Mouse (Mus musculus) thymus, postnatal 4 days (tissue): Measurements from ENCODE around the gene Cnot4.
A peak's percentile ranks its signal among the peaks of the same experiment; 100 is the strongest.

Experiments
- DNase-seq: peaks from one replicate; pipeline ENCODE4 v3.0.0; 2021

Gene Cnot4

DNA sequence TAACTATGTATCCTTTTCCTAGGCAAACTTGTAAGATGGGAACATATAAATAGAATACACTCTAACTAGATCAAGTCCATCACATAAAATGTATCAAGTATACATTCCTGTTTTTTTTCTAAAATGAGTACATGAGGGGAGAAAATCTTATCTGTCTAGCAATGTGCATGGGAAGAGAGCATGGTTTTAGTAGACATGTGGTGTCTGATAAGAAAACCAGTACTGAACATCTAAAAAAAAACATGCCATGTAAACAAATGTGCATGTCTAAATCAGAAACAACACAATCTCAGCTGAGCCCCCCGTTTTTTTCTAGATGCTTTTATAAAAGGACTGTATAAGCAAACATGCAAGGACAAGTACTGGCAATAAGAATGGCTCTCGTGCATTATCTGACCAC lies 100.8 kb downstream of the Cnot4 start:
- DNase-seq: no peak

DNA sequence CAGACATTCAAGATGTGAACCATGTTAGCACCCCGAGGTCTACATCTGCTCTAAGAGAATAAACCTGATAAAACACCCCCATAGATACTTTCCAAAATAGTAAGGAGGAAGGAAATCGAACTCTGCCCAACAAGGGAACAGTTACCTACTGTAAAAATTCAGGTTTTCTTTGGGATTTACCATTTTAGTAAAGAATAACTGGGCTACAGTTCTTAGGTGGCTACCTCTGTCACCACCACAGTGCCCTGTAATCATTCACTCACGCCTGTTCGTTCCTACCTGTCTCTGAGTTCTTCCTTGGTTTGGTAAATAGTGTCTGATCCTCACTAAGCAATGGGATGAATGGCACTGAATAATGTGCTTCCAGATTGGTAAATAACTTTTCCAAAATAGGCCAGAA lies 102.7 kb downstream of the Cnot4 start:
- no peak for DNase-seq

DNA sequence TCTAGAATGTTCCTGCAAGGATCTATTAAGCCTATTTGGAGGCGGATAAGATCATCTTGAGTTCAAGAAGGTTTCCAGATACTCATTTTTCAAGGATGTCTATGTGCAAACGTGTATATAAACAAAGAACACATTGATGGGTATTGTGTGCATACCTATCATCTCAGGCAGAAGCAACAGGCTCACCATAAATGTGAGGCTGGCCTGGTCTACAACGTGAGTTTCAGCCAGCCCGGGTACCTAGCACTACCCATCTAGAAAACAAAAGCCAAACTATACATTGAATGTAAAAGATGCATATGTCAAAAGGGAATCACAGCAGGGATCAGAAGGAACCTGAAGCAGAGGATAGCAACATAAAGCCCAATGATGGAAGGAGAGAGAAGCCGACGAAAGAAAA lies 103.3 kb downstream of the Cnot4 start:
- no peak for DNase-seq

DNA sequence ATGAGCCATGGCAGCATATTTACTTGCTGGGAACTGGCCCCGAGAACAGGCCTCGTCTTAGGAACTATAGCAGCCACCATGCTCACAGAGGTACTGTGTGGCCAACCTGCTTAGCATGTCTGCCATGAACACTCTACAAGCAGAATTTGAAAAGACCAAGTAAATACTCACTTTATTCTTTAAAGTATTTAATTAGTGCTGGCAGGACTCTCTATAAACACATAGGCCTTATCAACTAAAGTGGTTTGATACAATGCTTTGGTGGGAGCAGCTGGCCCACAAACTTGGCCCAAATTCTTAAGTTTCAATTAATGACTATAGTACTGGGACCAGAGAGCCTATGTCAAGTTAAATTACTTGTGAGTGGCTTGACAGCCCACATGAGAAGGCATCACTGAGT lies 105.5 kb downstream of the Cnot4 start:
- no peak for DNase-seq

DNA sequence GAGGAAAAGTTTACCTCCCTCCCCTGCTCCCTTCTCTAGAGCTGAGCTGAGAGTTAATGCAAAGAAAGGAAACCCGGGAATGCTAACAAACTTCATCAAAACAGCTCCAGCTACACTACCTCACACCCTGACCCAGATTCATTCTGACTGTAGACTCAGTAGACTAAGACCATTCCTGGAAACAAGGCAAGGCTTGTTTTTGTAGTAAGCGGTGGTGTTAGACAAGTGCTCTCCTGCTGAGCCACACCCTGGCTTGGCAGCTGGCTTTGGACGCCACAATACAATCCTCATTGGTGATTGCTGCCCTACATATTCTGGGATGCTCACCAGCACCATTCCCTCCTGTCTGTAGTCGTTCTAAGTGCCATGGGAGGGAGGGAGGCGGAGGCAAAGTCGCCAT lies 106.3 kb downstream of the Cnot4 start:
- no peak for DNase-seq

DNA sequence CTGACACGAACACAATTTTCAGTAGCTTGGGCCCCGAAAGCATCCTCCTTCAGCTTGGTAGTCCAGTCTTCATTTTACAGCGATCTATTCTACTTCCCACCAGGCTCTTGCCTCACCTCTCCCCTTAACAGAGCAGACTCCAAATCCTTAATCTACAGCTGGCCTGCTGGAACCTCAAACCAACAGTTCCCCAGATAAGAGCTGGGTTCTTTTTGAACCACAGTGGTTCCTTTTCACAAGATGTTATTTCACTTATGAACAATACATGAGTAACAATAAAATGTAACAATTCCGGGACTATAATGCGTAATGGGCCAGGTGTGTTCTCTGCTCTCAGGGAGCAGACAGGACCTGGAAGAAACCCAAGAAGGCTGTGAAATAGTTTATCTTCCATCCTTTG lies 116.9 kb downstream of the Cnot4 start:
- DNase-seq: no peak

DNA sequence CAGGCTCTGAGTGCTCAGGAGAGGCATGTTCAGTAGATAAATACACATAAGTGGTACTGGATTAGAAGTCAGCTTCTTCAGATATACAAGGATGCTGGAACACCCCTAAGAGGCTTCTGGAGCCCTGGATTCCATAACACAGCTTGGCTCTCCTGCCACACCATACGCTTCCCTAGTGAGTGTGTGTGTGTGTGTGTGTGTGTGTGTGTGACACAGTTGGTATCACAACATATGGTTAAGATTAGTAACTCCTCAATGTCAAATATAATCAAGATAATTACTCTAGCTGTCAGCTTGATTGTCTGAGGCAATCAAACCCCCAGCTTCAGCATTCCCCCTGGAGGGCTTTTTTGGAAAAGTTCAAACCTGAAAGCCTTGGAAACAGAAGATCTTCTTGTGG lies 121.6 kb downstream of the Cnot4 start:
- DNase-seq: no peak

DNA sequence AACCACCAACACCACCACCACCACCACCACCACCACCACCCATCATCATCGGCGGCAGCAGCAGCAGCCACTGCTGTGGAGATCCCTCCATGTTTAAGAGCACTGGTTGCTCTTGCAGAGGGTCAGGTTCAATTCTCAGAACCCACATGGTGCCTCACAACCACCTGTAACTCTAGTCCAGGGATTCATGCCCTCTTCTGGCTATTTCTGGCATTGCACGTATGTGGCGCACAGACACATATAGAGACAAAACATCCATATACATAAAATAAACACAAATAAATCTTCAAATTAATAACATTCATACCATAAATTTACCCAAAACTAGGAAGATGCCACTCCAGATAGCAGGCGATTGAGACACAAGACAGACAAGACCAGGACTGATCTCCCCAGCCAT lies 122.8 kb downstream of the Cnot4 start:
- peak; percentile 48 for DNase-seq

DNA sequence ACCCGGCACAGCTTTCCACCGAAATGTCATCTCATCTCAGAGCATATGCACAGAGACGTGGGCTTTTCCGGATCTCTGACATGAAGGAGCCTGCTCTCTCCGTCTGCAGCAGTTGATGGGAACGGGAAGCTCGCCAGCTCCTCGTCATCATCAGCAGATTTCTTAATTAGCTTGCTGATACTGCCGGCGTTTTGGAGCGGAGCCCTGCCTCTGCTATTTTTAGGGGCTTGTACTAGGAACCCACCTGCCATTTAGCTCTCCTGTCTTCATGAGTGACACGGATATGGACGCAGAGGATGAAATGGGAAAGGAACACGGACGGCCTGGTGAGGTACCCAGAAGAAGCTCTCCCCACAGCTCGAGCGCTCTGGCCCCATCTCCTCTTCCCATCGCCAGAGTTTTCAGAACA lies 131.3 kb downstream of the Cnot4 start:
- DNase-seq: no peak

DNA sequence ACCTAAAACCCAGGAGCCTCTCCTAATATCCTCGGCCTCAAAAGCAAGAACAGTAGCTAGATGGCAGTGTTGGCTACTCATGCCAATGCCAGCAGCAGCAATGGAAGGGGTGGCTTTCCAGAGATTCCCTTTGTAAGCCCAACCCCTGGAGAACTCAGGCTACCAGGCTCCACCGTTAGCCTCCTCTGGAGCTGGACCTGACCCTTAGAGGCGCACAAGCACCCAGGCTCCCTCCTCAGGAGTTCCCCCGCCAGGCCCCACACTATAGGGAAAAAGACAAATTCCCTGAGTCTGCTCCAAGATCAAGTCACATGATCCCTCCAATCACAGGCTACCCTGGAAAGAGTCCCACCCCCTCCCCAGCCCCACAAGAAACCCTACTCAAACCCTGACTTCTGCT lies 134.4 kb downstream of the Cnot4 start:
- DNase-seq: no peak

DNA sequence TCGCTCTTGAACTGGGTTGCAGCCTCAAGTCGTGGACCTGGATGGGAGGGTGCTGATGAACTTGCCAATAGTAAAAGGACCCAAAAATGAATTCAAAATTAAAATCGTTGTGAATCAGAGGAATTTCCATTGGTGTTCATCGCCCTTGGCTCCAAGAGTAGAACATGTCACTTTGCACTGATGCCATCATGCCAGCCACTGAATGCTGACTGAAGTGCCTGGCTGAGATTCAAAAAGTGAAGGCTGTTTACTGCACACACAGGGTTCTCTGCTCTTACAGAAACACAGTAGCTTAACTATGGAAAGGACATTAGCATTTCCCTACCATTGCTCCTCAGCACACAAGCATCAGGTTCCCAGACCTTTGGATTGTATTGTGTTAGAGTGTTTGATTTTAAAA lies 137.0 kb downstream of the Cnot4 start:
- no peak for DNase-seq

DNA sequence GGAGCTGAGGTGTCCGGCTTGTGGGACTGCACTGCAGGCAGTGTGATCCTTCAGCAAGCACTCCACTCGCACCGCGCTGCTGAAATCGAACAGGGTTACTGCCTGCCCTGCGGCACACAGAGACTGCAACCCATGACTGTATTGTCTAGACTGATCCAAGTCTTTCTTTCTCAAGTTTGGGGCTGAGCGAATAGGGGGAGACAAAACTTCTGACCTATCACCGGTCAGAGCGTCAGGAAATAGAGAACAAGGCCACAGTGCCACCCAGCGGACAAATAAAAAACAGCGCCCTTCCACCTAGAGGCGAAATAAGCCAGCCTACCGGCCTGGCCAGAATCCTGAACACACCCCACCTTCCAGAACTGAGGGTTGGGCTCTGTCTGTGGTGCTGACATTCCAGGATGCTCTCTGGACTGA lies 138.3 kb downstream of the Cnot4 start:
- peak; percentile 93 for DNase-seq

DNA sequence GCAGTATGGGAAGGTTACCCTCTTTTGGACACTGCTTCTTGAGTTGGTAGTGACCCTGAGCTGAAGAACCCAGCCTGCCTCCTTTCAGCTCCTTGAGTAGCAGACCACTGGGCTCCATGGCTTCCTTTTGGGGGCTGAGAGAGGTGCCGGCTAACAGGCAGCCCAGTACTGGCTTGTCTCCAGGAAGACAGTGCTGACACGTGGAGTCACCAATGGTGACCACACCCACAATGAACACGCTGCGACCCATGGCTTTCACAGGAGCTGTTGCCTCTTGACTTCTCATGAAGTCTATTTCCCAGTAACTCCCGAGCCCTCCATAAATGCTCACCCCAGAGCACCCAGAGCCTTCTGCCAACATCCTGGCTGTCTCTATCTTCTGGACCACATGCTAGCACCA lies 138.8 kb downstream of the Cnot4 start:
- no peak for DNase-seq

DNA sequence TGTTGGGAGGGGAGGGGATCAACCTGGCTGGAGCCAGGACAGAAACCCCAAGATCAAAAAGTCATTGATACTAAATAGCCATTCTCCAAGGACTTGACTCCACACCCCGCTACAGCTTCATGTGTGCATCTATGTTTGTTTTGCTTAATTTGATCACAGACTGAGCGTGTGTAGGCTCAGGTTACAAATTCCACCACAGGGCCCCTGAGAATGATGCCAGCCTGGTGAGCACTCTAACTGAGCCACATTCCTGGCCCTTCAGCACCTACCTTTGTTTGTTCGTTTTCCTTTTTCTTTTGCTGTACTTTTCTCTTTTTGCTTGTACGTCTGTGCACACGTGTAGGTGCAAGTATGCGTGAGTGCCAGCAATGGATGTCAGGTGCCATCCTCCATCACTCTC lies 144.3 kb downstream of the Cnot4 start:
- DNase-seq: no peak

DNA sequence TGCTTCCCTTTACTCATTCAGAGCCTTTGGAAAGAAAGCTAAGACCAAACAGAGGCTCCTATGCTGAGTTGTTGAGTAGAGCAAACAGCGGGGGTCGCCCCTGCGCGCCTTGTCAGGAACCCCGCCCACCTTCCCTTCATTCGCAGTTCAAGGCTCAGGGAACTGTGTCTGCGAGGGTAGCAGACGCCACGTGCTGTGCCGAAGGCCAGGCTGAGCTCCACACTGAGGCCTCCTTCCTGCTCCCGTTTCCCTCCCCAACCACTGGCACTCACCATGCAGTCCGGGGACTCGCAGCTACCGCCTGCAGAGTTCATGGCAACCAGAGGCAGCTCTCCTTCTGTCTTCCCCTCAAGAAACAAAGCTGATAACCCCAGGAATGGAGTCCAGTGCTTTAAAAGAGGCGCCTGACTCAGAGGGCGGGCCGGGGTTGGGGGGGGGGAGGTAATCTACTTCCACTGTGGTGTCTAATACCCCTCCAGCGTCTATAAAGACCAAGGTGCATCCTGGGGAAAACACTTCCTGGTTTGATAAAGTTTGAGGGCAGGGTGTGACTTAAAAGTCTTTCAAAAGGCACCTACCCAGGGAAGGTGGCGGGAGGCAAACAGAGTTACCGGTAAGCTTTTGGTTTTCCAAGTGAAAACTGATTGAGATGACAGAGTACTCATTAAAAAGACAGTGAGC lies 145.3 kb downstream of the Cnot4 start, which contains the start of gene Slc23a4:
TSS of gene Slc23a4 (minus strand) at position 324 of the 681 bp plus-strand sequence.
- peak; percentile 76 for DNase-seq

DNA sequence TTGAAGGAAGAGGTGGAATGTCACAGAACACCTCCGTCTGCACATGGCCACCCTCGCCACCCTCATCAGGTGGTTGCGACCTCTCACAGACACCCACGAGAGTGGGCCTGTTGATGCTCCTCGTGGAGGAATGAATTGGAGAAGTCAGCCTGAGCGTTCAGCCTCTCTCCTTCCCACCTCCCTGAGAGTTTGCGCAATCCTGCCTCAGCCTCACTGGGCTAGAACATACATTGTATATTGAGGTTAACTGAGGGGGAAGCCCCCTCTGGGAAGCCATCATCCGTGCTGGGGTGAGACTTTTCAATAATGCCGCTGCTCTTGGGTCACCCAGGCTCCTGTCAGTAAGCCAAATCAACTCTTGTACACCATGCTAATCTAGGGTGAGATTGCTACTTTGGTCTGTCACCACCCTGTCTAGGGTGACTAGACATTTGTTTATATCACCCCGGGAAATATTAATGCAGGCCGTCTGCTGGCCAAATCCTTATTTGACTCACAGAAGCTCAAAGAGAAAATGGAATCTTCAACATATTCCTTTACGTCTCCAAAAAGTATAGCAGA lies 146.4 kb downstream of the Cnot4 start:
- no peak for DNase-seq

DNA sequence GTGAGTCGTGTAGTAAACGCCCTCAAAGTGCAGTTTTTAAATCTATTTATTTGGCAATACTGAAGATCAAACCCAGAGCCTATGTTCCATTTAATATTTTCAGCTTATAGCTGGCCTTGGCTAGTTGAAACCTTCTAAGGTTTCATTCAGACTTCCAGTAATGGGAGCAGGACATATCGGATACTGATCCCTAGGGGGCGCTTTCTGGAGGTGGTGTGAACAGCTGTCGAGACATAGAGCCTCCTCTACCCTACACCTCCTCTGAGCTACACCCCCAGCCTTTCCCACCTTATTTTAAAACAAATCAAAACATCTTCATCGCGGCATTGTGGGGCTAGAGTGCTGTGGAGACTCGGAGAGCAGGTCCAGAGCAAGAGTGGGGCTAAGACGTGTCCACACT lies 152.9 kb downstream of the Cnot4 start:
- DNase-seq: no peak

DNA sequence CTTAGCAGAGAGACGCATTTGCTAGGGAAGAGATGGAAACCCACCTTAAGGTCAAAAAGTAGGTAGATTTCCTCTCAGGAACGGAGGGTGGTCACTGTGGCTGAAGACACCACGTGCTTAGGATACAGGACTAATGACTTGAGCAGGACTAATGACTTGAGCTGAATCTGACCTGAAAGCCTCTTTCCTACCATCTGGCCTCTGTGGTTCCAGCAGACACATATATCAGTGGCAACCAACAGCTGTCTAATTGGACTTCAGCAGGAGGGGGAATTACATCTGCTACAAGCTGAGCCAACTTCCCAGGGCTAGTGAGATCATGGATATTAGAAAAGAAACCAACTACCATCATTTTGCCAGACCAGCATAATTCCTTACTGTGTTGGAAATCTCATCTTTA lies 154.2 kb downstream of the Cnot4 start:
- no peak for DNase-seq
